Mouse (Mus musculus) ES-E14 (cell line): ENCODE measurements around the gene Ints12.

Source experiments
- MAFK ChIP-seq: IDR thresholded peaks from 2 replicates; pipeline ENCODE4 v1.6.1; 2014; ENCODE audit warnings: mild to moderate bottlenecking, low read depth, low read length, inconsistent platforms; ENCODE audit not compliant: insufficient read depth
- ZNF384 ChIP-seq: IDR thresholded peaks from 2 replicates; pipeline ENCODE4 v1.6.1; 2012; ENCODE audit warnings: low read depth, low read length, inconsistent platforms

- TF ChIP-seq ZNF384: no peak
- no peak for TF ChIP-seq MAFK
Measured at GRCm38 (mm10) chr3:133085858-133086257, 5.8 kb upstream of the Ints12 start.
